Mouse (Mus musculus): ENCODE results near the gene St3gal4. TPM values are rescaled to one million over a fixed set of nuclear protein-coding genes. Genes with fewer than 3 reads are reported as not detected.
A peak's percentile ranks its signal among the peaks of the same experiment; 100 is the strongest.
"Not testable (repeated sequence)": the region's sequence is repeated elsewhere in the genome, so short reads cannot be mapped to it uniquely, and the experiment has no call there.

The St3gal4 gene
- polyA plus RNA-seq, 1 experiment from 2014 or later, result 11.7 TPM

DNA sequence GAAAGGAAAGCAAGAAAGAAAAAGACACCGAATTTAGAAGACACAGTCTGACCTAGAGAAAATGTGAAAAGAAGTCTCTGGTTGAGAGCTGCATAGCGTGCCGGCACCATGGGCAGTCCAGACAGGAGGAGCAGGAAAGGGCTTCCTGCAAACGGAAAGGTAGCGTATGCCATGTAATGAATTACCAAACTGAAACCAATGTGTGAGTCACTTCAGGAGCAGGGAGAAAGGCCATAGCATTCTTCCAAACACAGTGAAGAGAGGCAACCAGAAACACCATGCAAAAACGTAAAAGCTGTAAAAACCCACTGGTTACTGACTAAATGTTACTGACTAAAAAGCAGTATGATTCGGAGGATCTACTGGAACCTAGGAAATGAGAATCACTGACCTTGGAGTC, 42.7 kb upstream of the St3gal4 start:
- Histone ChIP-seq H3K9me3 (replicated peaks; ENCODE audit: low read length) (no peaks in the 10 kb centered on the region), H3K27ac (no peak overlapping the region), H3K4me2 (ENCODE audit: low read length) (no peak overlapping the region), H3K36me3 (ENCODE audit: insufficient read depth, low read length) (no peaks in the 10 kb centered on the region), H3K4me1 (replicated peaks; ENCODE audit: insufficient read depth, low read length) (no peaks in the 10 kb centered on the region), H3K4me3 (replicated peaks; ENCODE audit: low read depth, low read length) (no peak overlapping the region), H3K27me3 (ENCODE audit: insufficient read depth, low read length) (no peaks in the 10 kb centered on the region), H3K9ac (ENCODE audit: low read depth, low read length) (no peak overlapping the region)
- no peak for TF ChIP-seq CTCF (IDR thresholded peaks at IDR 0.05; ENCODE audit: low read depth)
- 63% methylated on average over 7 of the region's 7 CpGs for WGBS
- ATAC-seq (replicated peaks; ENCODE audit: low FRiP score, low read depth) (no peak), DNase-seq (ENCODE audit: low spot score) (no peak)

DNA sequence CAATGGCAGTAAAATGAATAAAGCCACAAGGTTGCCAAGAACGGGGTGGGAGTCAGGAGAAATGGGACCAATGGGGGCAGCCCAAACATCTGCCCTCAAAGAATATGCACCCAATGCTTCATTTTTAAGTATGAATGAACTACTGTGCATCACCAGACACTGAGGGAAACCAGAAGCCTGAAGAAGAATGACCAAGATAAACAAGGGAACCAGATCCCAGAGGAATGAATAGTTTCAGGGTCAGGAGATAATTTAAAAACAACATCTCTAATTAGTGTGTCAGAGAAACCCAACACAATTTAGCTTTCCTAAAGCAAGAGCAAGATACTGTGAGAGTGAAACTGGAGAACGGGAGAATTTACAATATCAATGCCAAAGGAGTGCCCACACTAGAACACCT, 41.6 kb upstream of the St3gal4 start:
- TF ChIP-seq CTCF (IDR thresholded peaks at IDR 0.05; ENCODE audit: low read depth), result no peak
- no peak overlapping the region for H3K4me2 ChIP-seq (ENCODE audit: low read length)
- no peaks in the 10 kb centered on the region for H3K9me3 ChIP-seq (replicated peaks; ENCODE audit: low read length)
- no peaks in the 10 kb centered on the region for H3K36me3 ChIP-seq (ENCODE audit: insufficient read depth, low read length)
- no peak overlapping the region for H3K4me3 ChIP-seq (replicated peaks; ENCODE audit: low read depth, low read length)
- H3K27ac ChIP-seq, result no peak overlapping the region
- WGBS, result 51% methylated on average over 2 of the region's 2 CpGs
- DNase-seq (ENCODE audit: low spot score) (peak; percentile 58), ATAC-seq (replicated peaks; ENCODE audit: low FRiP score, low read depth) (no peak)
- no peak overlapping the region for H3K9ac ChIP-seq (ENCODE audit: low read depth, low read length)
- H3K27me3 ChIP-seq (ENCODE audit: insufficient read depth, low read length), result no peaks in the 10 kb centered on the region
- no peaks in the 10 kb centered on the region for H3K4me1 ChIP-seq (replicated peaks; ENCODE audit: insufficient read depth, low read length)

DNA sequence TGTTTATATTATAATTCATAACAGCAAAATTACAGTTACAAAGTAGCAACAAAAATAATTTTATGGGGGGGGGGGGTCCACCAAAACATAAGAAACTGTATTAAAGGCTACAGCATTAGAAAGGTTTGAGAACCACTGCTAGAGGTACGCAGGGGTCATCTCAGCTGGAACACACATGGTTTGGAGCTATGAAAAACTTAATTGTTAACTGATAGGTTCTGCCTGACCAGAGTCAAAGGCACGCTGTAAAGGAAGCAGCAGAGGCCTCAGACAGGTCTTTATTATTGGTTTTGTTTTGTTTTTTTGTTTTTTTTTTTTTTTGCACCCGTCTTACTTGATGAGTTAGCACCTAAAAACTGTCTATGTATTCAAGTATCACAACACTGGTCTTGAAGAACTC, 39.4 kb upstream of the St3gal4 start:
- WGBS, result 59% methylated on average over 3 of the region's 3 CpGs
- no peaks in the 10 kb centered on the region for H3K27me3 ChIP-seq (ENCODE audit: insufficient read depth, low read length)
- DNase-seq (ENCODE audit: low spot score) (no peak), ATAC-seq (replicated peaks; ENCODE audit: low FRiP score, low read depth) (no peak)
- no peak for TF ChIP-seq CTCF (IDR thresholded peaks at IDR 0.05; ENCODE audit: low read depth)
- no peaks in the 10 kb centered on the region for H3K36me3 ChIP-seq (ENCODE audit: insufficient read depth, low read length)
- H3K4me2 ChIP-seq (ENCODE audit: low read length), result no peak overlapping the region
- no peak overlapping the region for H3K9ac ChIP-seq (ENCODE audit: low read depth, low read length)
- H3K27ac ChIP-seq, result no peak overlapping the region
- no peaks in the 10 kb centered on the region for H3K4me1 ChIP-seq (replicated peaks; ENCODE audit: insufficient read depth, low read length)
- no peak overlapping the region for H3K4me3 ChIP-seq (replicated peaks; ENCODE audit: low read depth, low read length)
- H3K9me3 ChIP-seq (replicated peaks; ENCODE audit: low read length), result no peaks in the 10 kb centered on the region

DNA sequence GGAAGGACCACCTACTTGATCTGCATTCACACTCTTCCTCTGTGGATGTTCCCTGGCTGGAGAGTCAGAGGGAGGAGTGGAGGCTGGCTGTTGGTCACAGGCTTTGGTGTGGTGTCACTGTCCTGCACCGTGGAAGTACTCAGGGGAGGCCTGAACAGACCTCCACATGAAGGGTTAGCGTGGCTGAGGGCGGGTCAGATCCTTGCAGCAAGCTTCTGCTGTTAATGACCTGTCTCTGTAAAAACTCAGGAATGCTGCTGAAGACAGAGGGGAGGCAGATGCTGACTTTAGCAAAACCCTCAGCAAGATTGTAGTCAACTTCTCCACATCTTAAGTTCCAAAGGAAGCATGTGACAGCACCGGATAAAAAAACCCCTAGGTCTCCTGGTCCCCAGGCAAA, 37.8 kb upstream of the St3gal4 start:
- Histone ChIP-seq H3K27ac (0 out of 2 replicates have a peak overlapping the region, but pooled peaks have one; percentile 6), H3K27me3 (ENCODE audit: insufficient read depth, low read length) (no peaks in the 10 kb centered on the region), H3K9me3 (replicated peaks; ENCODE audit: low read length) (no peaks in the 10 kb centered on the region), H3K4me3 (replicated peaks; ENCODE audit: low read depth, low read length) (no peak overlapping the region), H3K9ac (ENCODE audit: low read depth, low read length) (no peak overlapping the region), H3K4me1 (replicated peaks; ENCODE audit: insufficient read depth, low read length) (no peaks in the 10 kb centered on the region), H3K4me2 (ENCODE audit: low read length) (no peak overlapping the region), H3K36me3 (ENCODE audit: insufficient read depth, low read length) (no peaks in the 10 kb centered on the region)
- 61% methylated on average over 4 of the region's 4 CpGs for WGBS
- no peak for ATAC-seq (replicated peaks; ENCODE audit: low FRiP score, low read depth)
- no peak for DNase-seq (ENCODE audit: low spot score)
- TF ChIP-seq CTCF (IDR thresholded peaks at IDR 0.05; ENCODE audit: low read depth), result no peak

DNA sequence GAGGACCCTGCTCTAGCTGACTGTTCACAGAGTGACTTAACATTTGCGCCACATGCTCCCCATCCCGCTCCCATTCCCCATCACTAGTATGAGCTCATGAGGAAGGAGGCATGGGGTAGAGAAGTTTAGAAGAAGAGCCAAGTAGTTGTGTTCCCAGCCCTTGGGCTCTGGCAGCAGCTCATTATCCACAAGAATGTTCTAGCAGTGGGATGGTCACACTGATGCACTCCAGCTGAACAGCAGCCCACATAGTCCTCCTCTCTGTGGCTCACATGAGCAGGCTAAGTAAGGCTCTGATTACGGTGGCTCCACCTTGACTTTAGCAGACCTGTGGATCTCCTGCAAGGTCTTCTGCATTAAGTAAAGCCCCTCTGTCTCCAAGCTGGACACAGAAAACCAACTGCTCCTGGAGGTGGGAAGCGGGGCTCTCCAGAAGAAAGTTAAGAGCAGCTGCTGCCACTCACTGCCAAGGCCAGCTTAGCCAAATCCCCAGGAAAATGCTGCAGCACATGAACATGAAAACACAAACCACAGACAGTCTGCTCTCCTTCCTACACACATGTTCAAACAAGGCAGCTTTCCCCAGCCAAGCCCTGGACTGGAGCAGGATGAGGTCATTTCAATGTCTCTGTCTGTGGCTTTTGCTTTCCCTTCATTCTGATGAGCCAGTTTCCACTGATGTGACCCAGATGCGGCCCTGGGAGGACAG, 37.1 kb upstream of the St3gal4 start:
- Histone ChIP-seq H3K9me3 (replicated peaks; ENCODE audit: low read length) (no peaks in the 10 kb centered on the region), H3K4me2 (ENCODE audit: low read length) (no peak overlapping the region), H3K27ac (0 out of 2 replicates have a peak overlapping the region, but pooled peaks have one; percentile 6), H3K4me3 (replicated peaks; ENCODE audit: low read depth, low read length) (no peak overlapping the region), H3K27me3 (ENCODE audit: insufficient read depth, low read length) (no peaks in the 10 kb centered on the region), H3K36me3 (ENCODE audit: insufficient read depth, low read length) (no peaks in the 10 kb centered on the region), H3K4me1 (replicated peaks; ENCODE audit: insufficient read depth, low read length) (no peaks in the 10 kb centered on the region), H3K9ac (ENCODE audit: low read depth, low read length) (no peak overlapping the region)
- no peak for DNase-seq (ENCODE audit: low spot score)
- WGBS, result 87% methylated on average over 5 of the region's 5 CpGs
- ATAC-seq (replicated peaks; ENCODE audit: low FRiP score, low read depth), result no peak
- no peak for TF ChIP-seq CTCF (IDR thresholded peaks at IDR 0.05; ENCODE audit: low read depth)

DNA sequence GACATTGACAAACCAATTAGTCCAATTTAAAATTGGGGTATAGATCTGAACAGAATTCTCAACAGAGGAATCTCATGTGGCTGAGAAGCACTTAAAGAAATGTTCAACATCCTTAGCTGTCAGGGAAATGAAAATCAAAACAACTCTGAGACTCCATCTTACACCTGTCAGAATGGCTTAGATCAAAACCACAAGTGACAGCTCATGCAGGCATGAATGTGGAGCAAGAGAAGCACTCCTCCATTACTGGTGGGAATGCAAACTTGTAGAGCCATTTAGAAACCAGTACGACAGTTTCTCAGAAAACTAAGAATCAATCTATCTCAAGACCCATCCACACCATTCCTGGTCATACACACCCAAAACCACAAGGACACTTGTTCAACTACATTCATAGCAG, 33.9 kb upstream of the St3gal4 start:
- no peak for DNase-seq (ENCODE audit: low spot score)
- Histone ChIP-seq H3K27me3 (ENCODE audit: insufficient read depth, low read length) (no peaks in the 10 kb centered on the region), H3K36me3 (ENCODE audit: insufficient read depth, low read length) (no peaks in the 10 kb centered on the region), H3K9me3 (replicated peaks; ENCODE audit: low read length) (no peaks in the 10 kb centered on the region), H3K4me3 (replicated peaks; ENCODE audit: low read depth, low read length) (no peak overlapping the region), H3K9ac (ENCODE audit: low read depth, low read length) (no peak overlapping the region), H3K4me2 (ENCODE audit: low read length) (no peak overlapping the region), H3K4me1 (replicated peaks; ENCODE audit: insufficient read depth, low read length) (no peaks in the 10 kb centered on the region), H3K27ac (no peak overlapping the region)
- ATAC-seq (replicated peaks; ENCODE audit: low FRiP score, low read depth), result no peak
- no peak for TF ChIP-seq CTCF (IDR thresholded peaks at IDR 0.05; ENCODE audit: low read depth)
- 93% methylated on average over 1 of the region's 1 CpGs for WGBS

DNA sequence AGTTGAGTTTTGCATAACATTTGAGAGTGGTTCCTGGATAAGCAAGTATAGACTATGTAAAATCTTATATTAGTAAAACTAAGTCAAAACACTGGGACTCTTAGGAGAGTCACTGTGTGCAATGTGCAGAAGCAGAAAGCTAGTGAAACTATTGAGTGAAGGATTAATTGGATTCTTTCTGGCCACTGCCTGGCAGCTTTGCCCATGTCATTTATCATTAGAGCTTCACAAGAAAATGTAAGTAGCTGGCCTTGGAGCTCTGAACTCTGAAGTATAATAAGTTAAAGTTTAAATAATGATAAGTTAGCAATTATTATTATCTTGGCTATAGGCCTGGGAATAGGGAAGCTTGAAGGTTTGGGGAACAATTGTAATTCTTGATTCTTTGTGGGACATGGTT, 29.8 kb upstream of the St3gal4 start:
- not testable (repeated sequence) for H3K27me3 ChIP-seq (ENCODE audit: insufficient read depth, low read length); H3K27ac ChIP-seq; ATAC-seq (replicated peaks; ENCODE audit: low FRiP score, low read depth); H3K4me2 ChIP-seq (ENCODE audit: low read length); DNase-seq (ENCODE audit: low spot score); H3K36me3 ChIP-seq (ENCODE audit: insufficient read depth, low read length); H3K9me3 ChIP-seq (replicated peaks; ENCODE audit: low read length); H3K4me1 ChIP-seq (replicated peaks; ENCODE audit: insufficient read depth, low read length); H3K4me3 ChIP-seq (replicated peaks; ENCODE audit: low read depth, low read length); H3K9ac ChIP-seq (ENCODE audit: low read depth, low read length)

DNA sequence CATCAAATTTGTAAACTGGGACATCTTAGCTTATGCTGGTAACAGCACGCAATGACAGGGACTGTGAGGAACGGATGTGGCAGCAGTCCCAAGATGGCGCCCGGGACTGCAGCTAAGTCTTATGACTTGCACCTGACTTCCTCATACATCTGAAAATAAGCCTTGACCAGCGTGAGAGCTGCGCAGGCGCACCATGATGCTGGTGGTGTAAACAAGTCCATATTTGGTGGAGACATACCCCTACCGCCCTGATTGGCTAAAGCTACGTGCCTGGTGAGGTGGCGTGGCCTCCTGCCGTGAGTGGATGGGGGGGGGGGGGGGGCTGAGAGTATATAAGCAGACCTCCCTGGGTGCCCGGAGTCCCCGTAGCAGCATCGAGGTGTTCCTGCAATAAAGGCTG, 28.2 kb upstream of the St3gal4 start:
- not testable (repeated sequence) for ATAC-seq (replicated peaks; ENCODE audit: low FRiP score, low read depth); H3K4me1 ChIP-seq (replicated peaks; ENCODE audit: insufficient read depth, low read length); H3K9ac ChIP-seq (ENCODE audit: low read depth, low read length); H3K9me3 ChIP-seq (replicated peaks; ENCODE audit: low read length); H3K36me3 ChIP-seq (ENCODE audit: insufficient read depth, low read length); H3K27ac ChIP-seq; DNase-seq (ENCODE audit: low spot score); H3K4me3 ChIP-seq (replicated peaks; ENCODE audit: low read depth, low read length); H3K27me3 ChIP-seq (ENCODE audit: insufficient read depth, low read length); H3K4me2 ChIP-seq (ENCODE audit: low read length)
- WGBS, result 98% methylated on average over 14 of the region's 14 CpGs

Data from kidney, postnatal 0 days (tissue).